Mouse (Mus musculus) cortical plate, adult 2 months (tissue): Measurements from ENCODE around the gene Ryk.

Experiments used
- CTCF ChIP-seq: fragments of 200-500 bp; IDR thresholded peaks from 2 replicates; pipeline ENCODE4 v1.5.1; 2011; ENCODE audit warnings: mild to moderate bottlenecking, control low read depth, low read length; ENCODE audit not compliant: insufficient read depth; ENCODE audit errors: extremely low read depth
- POLR2A ChIP-seq: fragments of 200-500 bp; IDR thresholded peaks from 2 replicates; pipeline ENCODE4 v1.6.1; 2011; ENCODE audit warnings: mild to moderate bottlenecking, low read length, control low read depth; ENCODE audit not compliant: insufficient read depth; ENCODE audit errors: extremely low read depth

GRCm38 (mm10) chr9:102861789-102862188 is 27.1 kb downstream of the Ryk start:
- TF ChIP-seq CTCF (no peak), POLR2A (no peak)
